Mouse (Mus musculus): ENCODE results near the gene Arrdc4.

- no peak for TF ChIP-seq MAFK (IDR thresholded peaks at IDR 0.05; ENCODE audit: insufficient read depth, low read depth, low read length)
- no peak for TF ChIP-seq CHD2 (IDR thresholded peaks at IDR 0.05; ENCODE audit: low read depth, low read length)
These were observed 31.1 kb downstream of the Arrdc4 start for GRCm38 (mm10) chr7:68717988-68718387.

Measured in ES-E14 (cell line).